Mouse (Mus musculus): ENCODE measurements around the gene Foxn1. TPM values are rescaled to one million over a fixed set of nuclear protein-coding genes. Genes with fewer than 3 reads are reported as not detected.

Foxn1 gene
- polyA plus RNA-seq, 1 experiment from 2014 or later, result 0.14 TPM

- Histone ChIP-seq H3K4me1 (ENCODE audit: control insufficient read depth, insufficient read depth, low read length) (peaks cover 6% of the 10 kb centered on the region), H3K4me2 (ENCODE audit: low read depth, low read length) (peak within 1 kb of the TSS; percentile 79), H3K4me3 (ENCODE audit: low read depth, low read length) (peak within 1 kb of the TSS; percentile 87), H3K27me3 (ENCODE audit: control insufficient read depth, insufficient read depth, low read length) (no peaks in the 10 kb centered on the region), H3K9me3 (replicated peaks; ENCODE audit: control insufficient read depth, low read length) (no peaks in the 10 kb centered on the region), H3K27ac (replicated peaks; ENCODE audit: low read depth, low read length) (peak within 1 kb of the TSS; percentile 83), H3K36me3 (replicated peaks; ENCODE audit: control insufficient read depth, insufficient read depth, low read depth, low read length) (peaks cover 7% of the 10 kb centered on the region; the same call in 1 of the 2 replicates), H3K9ac (replicated peaks; ENCODE audit: low read length) (peak within 1 kb of the TSS; percentile 92)
- DNase-seq (ENCODE audit: low spot score), result peak; percentile 92
- peak; percentile 67 for ATAC-seq (replicated peaks; ENCODE audit: insufficient number of reproducible peaks, low FRiP score, low TSS enrichment, low read depth)
- WGBS, result 2% methylated on average over 51 of the region's 66 CpGs
Observed at GRCm38 (mm10) chr11:78343381-78344327, 42.7 kb downstream of the Foxn1 start, which contains the start of gene Unc119. Gene Unc119 (plus strand): TSS chr11:78343482.

- Histone ChIP-seq H3K9me3 (replicated peaks; ENCODE audit: control insufficient read depth, low read length) (no peaks in the 10 kb centered on the region), H3K9ac (replicated peaks; ENCODE audit: low read length) (no peak overlapping the region), H3K27ac (replicated peaks; ENCODE audit: low read depth, low read length) (no peak overlapping the region), H3K4me1 (ENCODE audit: control insufficient read depth, insufficient read depth, low read length) (peaks cover 6% of the 10 kb centered on the region), H3K4me3 (ENCODE audit: low read depth, low read length) (no peak overlapping the region), H3K27me3 (ENCODE audit: control insufficient read depth, insufficient read depth, low read length) (no peaks in the 10 kb centered on the region), H3K36me3 (replicated peaks; ENCODE audit: control insufficient read depth, insufficient read depth, low read depth, low read length) (peaks cover 5% of the 10 kb centered on the region; the same call in 1 of the 2 replicates), H3K4me2 (ENCODE audit: low read depth, low read length) (no peak overlapping the region)
- ATAC-seq (replicated peaks; ENCODE audit: insufficient number of reproducible peaks, low FRiP score, low TSS enrichment, low read depth) (no peak), DNase-seq (ENCODE audit: low spot score) (no peak)
- 87% methylated on average over 12 of the region's 12 CpGs for WGBS
Observed at GRCm38 (mm10) chr11:78341702-78342101, 44.7 kb downstream of the Foxn1 start.

- DNase-seq (ENCODE audit: low spot score) (no peak), ATAC-seq (replicated peaks; ENCODE audit: insufficient number of reproducible peaks, low FRiP score, low TSS enrichment, low read depth) (no peak)
- Histone ChIP-seq H3K9ac (replicated peaks; ENCODE audit: low read length) (no peak overlapping the region), H3K4me3 (ENCODE audit: low read depth, low read length) (no peak overlapping the region), H3K27me3 (ENCODE audit: control insufficient read depth, insufficient read depth, low read length) (no peaks in the 10 kb centered on the region), H3K27ac (replicated peaks; ENCODE audit: low read depth, low read length) (no peak overlapping the region), H3K9me3 (replicated peaks; ENCODE audit: control insufficient read depth, low read length) (no peaks in the 10 kb centered on the region), H3K4me1 (ENCODE audit: control insufficient read depth, insufficient read depth, low read length) (no peaks in the 10 kb centered on the region), H3K36me3 (replicated peaks; ENCODE audit: control insufficient read depth, insufficient read depth, low read depth, low read length) (peaks cover 5% of the 10 kb centered on the region; the same call in 1 of the 2 replicates), H3K4me2 (ENCODE audit: low read depth, low read length) (no peak overlapping the region)
- WGBS, result 93% methylated on average over 8 of the region's 8 CpGs
Observed at GRCm38 (mm10) chr11:78337040-78337439, 49.3 kb downstream of the Foxn1 start.

- Histone ChIP-seq H3K4me2 (ENCODE audit: low read depth, low read length) (no peak overlapping the region), H3K4me3 (ENCODE audit: low read depth, low read length) (no peak overlapping the region), H3K9ac (replicated peaks; ENCODE audit: low read length) (no peak overlapping the region), H3K27ac (replicated peaks; ENCODE audit: low read depth, low read length) (no peak overlapping the region), H3K36me3 (replicated peaks; ENCODE audit: control insufficient read depth, insufficient read depth, low read depth, low read length) (no peaks in the 10 kb centered on the region), H3K9me3 (replicated peaks; ENCODE audit: control insufficient read depth, low read length) (no peaks in the 10 kb centered on the region), H3K27me3 (ENCODE audit: control insufficient read depth, insufficient read depth, low read length) (no peaks in the 10 kb centered on the region), H3K4me1 (ENCODE audit: control insufficient read depth, insufficient read depth, low read length) (0 out of 2 replicates have a peak, but pooled peaks cover 2% of the 10 kb centered on the region)
- DNase-seq (ENCODE audit: low spot score) (no peak), ATAC-seq (replicated peaks; ENCODE audit: insufficient number of reproducible peaks, low FRiP score, low TSS enrichment, low read depth) (no peak)
- WGBS, result 91% methylated on average over 5 of the region's 5 CpGs
Observed at GRCm38 (mm10) chr11:78333992-78334391, 52.4 kb downstream of the Foxn1 start.

- ATAC-seq (replicated peaks; ENCODE audit: insufficient number of reproducible peaks, low FRiP score, low TSS enrichment, low read depth) (no peak), DNase-seq (ENCODE audit: low spot score) (no peak)
- no peak overlapping the region for H3K4me3 ChIP-seq (ENCODE audit: low read depth, low read length)
- no peak overlapping the region for H3K27ac ChIP-seq (replicated peaks; ENCODE audit: low read depth, low read length)
- WGBS, result 96% methylated on average over 12 of the region's 12 CpGs
- H3K4me2 ChIP-seq (ENCODE audit: low read depth, low read length), result no peak overlapping the region
- H3K9me3 ChIP-seq (replicated peaks; ENCODE audit: control insufficient read depth, low read length), result no peaks in the 10 kb centered on the region
- 0 out of 2 replicates have a peak, but pooled peaks cover 5% of the 10 kb centered on the region for H3K4me1 ChIP-seq (ENCODE audit: control insufficient read depth, insufficient read depth, low read length)
- no peak overlapping the region for H3K9ac ChIP-seq (replicated peaks; ENCODE audit: low read length)
- no peaks in the 10 kb centered on the region for H3K27me3 ChIP-seq (ENCODE audit: control insufficient read depth, insufficient read depth, low read length)
- no peaks in the 10 kb centered on the region for H3K36me3 ChIP-seq (replicated peaks; ENCODE audit: control insufficient read depth, insufficient read depth, low read depth, low read length)
Observed at GRCm38 (mm10) chr11:78332676-78333075, 53.7 kb downstream of the Foxn1 start.

GRCm38 (mm10) chr11:78328512-78329056 lies 57.8 kb downstream of the Foxn1 start:
- H3K27me3 ChIP-seq (ENCODE audit: control insufficient read depth, insufficient read depth, low read length), result no peaks in the 10 kb centered on the region
- WGBS, result 1% methylated on average over 40 of the region's 41 CpGs
- H3K27ac ChIP-seq (replicated peaks; ENCODE audit: low read depth, low read length), result 0 out of 2 replicates have a peak overlapping the region, but pooled peaks have one; percentile 8
- ATAC-seq (replicated peaks; ENCODE audit: insufficient number of reproducible peaks, low FRiP score, low TSS enrichment, low read depth), result peak; percentile 27
- no peak for DNase-seq (ENCODE audit: low spot score)
- peak overlapping the region; percentile 82 for H3K9ac ChIP-seq (replicated peaks; ENCODE audit: low read length)
- H3K9me3 ChIP-seq (replicated peaks; ENCODE audit: control insufficient read depth, low read length), result no peaks in the 10 kb centered on the region
- H3K4me2 ChIP-seq (ENCODE audit: low read depth, low read length), result peak overlapping the region; percentile 93
- H3K4me3 ChIP-seq (ENCODE audit: low read depth, low read length), result peak overlapping the region; percentile 74
- 0 out of 2 replicates have a peak, but pooled peaks cover 5% of the 10 kb centered on the region for H3K4me1 ChIP-seq (ENCODE audit: control insufficient read depth, insufficient read depth, low read length)
- H3K36me3 ChIP-seq (replicated peaks; ENCODE audit: control insufficient read depth, insufficient read depth, low read depth, low read length), result no peaks in the 10 kb centered on the region

GRCm38 (mm10) chr11:78327634-78328511 lies 58.5 kb downstream of the Foxn1 start, which contains the start of gene Pigs:
Gene Pigs (plus strand): TSS chr11:78328415.
- peak; percentile 92 for ATAC-seq (replicated peaks; ENCODE audit: insufficient number of reproducible peaks, low FRiP score, low TSS enrichment, low read depth)
- Histone ChIP-seq H3K9ac (replicated peaks; ENCODE audit: low read length) (peak within 1 kb of the TSS; percentile 82), H3K27ac (replicated peaks; ENCODE audit: low read depth, low read length) (0 out of 2 replicates have a peak within 1 kb of the TSS, but pooled peaks have one; percentile 8), H3K27me3 (ENCODE audit: control insufficient read depth, insufficient read depth, low read length) (no peaks in the 10 kb centered on the region), H3K4me2 (ENCODE audit: low read depth, low read length) (peak within 1 kb of the TSS; percentile 93), H3K4me1 (ENCODE audit: control insufficient read depth, insufficient read depth, low read length) (0 out of 2 replicates have a peak, but pooled peaks cover 5% of the 10 kb centered on the region), H3K9me3 (replicated peaks; ENCODE audit: control insufficient read depth, low read length) (no peaks in the 10 kb centered on the region), H3K4me3 (ENCODE audit: low read depth, low read length) (peak within 1 kb of the TSS; percentile 74), H3K36me3 (replicated peaks; ENCODE audit: control insufficient read depth, insufficient read depth, low read depth, low read length) (no peaks in the 10 kb centered on the region)
- 13% methylated on average over 37 of the region's 37 CpGs for WGBS
- peak; percentile 97 for DNase-seq (ENCODE audit: low spot score)
